Mouse (Mus musculus) frontal cortex, postnatal 10 days (tissue): ENCODE measurements around the gene Gm37240.

Experiments
- DNase-seq, 2 experiments: peaks; one replicate each; pipeline ENCODE4 v3.0.0; 2022; ENCODE audit warnings: low spot score in 2 of 2, mixed read lengths in 1 of 2

Gene Gm37240

DNA sequence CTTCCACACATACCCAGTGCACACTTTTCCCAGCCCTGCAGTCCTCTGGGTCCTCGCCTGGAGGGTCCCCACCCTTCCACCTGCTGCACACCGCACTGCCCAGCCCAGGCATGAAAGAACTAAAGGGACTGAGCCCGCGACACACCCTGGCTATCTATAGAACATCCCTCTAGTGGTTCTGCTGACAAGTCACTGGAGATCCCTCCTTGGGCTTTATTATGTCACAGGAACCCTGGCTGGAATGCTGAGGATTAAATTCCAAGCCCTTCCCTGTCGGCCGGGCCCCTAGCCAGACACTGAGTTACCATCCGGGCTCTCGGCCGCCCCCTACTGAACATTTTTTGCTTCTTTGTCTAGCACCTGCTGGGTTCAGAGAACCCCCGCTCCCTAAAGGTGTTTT lies 612.2 kb downstream of the Gm37240 start:
- DNase-seq: no peak

DNA sequence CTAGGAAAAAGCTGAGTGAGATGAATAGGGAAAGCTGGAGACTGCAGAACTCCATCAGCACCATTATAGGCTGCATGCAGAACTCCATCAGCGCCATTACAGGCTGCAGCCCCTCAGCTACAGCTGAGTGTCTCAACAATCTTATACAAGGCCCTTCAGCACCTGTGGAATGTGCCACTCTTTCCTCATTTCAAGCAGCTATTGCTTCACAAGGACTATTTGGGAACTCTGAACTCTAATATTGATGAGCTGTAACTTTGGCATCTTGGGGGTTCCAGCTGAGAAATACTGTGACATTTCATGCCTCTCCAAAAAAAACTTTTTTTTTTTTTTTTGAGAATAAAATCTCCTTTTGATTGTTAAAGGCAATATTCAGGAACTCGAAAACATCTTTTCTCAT lies 615.8 kb downstream of the Gm37240 start:
- DNase-seq: no peak

DNA sequence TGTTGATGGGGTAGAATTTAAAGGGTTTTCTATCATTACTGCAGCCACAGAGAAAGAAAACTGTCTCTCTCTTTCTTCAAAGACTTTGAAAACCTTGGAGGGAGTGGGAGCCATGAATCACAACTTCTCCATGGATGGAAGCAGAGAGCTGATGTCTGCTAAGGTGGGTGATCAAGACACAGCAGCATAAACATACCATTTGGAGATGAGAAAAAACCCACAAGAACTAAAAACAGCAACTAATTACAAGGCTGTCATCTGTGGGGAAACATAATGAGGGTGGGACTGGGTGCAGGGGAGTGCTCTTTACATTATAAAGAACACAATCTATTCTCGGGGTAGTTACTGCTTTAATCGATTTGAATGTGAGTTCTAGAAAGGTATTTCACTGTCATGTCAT lies 622.4 kb downstream of the Gm37240 start:
- no peak for DNase-seq

DNA sequence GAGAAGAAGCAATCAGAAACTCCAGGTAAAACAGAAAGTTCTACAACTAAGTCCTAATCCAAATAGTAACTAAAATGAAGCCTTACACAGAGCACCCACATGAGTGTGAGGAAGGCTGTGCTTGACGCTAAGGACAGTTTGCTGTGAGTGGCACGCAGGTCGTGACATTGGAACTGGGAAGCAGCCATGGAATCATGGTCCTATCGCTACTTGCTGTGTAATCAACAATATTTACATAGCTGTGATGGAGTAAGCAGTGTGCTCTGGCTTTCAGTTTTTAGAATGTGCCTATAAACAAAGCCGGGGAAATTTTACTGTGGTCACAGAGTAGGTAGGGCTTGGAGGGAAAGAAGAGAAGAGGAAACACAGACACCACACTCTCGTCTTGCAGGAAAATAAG lies 622.8 kb downstream of the Gm37240 start:
- no peak for DNase-seq

DNA sequence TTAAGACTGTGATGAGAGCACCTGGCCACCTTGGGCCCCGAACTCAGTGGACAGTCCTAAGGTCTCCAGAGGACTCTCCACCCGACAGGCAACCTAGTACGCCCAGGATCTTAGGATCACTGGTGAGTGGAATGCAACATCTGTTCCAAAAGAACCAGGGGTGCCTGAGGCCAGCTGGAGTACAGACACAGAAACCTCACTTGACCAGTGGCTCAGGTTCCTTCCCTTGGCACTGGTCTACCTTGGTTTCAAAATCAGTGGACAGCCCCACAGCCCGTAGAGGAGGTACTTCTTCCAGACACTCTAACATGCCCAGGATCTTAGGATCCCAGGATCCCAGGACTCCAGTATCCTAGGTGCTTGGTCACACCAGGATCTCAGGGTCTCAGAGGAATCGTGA lies 632.8 kb downstream of the Gm37240 start:
- DNase-seq: no peak

DNA sequence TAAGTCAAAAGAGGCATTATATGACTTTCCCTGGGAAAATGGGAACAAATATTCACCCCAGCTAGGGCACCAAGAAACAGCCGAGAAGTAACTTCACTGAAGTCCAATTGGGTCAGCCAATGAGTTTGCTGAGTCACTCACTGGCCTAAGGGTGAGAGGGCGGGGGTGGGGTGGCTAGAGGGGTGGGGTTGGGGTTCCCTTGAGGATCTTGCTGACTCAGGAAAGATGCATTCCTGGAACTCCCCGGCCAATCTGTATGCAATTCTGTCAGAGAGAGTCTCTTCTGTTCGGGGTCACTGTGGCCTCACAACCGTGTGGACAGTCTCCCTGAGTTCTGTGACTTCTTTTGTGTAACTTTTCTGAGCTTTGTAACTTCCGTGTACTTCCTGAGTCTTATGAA lies 635.7 kb downstream of the Gm37240 start:
- DNase-seq: no peak

DNA sequence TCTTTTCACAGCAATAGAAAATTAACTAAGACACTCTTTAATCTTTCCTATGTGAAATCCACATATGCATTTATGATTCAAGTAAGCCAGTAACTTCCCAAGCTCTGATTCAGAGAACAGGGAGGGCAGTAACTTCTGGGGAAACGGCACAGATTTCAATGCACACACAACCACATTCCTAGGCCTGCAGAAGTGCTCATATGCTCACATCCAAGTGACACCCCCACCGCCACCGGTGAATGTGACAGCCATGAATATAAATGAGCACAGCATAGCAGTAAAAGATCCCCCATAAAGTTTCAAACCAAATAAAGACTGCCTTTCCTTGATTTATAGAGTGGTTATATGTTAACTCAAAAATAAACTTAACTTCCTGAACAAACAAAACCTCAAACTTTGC lies 641.2 kb downstream of the Gm37240 start:
- DNase-seq: no peak

DNA sequence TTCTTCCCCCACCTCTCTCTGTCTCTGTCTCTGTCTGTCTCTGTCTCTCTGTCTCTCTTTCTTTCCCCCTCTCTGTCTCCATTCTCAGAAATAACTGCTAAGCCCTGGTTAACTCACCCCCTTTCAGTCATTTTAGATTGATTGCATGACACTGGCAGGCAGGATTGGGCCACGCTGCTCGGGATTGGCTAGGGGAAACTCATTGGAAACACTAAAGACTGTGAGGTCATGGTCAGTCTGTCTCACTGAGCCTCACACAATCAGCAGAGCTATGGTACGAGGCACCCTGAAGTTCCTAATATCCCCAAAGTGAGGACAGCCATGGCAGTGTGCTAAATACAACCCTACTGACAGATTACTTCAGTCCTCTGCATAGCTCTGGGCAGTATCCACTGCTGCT lies 650.8 kb downstream of the Gm37240 start:
- no peak for DNase-seq

DNA sequence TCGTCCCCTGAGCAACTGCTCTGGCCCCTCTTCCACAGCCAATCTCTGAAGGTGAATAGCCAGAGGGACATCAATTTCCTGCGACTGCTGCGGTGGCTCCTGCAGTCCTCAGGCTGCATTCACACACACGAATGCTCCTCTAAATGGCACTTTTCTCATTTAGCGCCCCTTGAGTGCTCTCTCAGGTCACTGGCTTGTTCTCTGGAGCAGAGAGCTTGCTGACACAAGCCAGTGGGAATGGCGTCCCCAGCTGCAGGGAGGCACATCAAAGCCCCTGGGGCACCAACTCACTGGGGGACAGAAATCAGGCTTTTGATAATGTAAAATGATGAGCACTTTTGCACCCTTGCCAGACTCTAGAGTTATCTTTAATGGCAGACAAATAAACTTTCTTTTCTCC lies 654.5 kb downstream of the Gm37240 start:
- no peak for DNase-seq

DNA sequence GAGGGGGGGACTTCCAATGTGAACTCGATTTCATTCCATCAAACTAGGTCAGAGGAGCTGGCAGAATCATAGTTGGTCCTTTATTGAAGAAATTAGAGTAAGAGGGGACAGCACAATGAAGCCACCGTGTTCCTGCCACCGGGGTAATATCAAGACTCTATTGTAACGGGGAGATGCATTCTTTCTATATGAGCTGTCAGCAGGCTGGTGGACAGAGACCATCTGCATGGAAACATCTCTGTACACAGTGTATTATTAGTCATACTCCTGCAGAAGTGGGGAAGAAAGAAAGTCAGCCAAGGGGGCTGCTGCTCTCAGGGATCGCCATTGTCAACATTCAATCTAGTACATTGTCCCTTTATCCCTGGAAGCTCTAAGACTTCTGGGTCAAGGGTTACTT lies 665.3 kb downstream of the Gm37240 start:
- DNase-seq: no peak

DNA sequence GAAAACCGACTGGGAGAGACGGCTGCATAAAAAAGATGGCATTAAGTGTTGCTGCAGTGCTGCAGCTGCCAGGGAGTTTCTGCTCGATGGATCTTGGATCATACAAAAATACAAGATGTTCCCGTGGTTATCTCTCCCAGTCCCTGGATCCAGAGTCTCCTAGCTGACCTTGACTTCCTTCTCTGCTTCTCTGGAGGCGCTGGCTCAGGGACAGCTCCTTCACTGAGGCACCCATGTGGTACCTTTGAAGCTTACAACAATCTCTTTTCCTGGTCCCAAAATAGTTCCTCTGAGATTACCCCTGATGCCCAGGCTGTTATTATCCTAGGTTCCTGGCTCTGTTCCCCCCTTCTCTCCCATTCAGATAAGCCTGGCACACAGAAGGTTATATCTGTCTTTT lies 672.4 kb downstream of the Gm37240 start:
- no peak for DNase-seq

DNA sequence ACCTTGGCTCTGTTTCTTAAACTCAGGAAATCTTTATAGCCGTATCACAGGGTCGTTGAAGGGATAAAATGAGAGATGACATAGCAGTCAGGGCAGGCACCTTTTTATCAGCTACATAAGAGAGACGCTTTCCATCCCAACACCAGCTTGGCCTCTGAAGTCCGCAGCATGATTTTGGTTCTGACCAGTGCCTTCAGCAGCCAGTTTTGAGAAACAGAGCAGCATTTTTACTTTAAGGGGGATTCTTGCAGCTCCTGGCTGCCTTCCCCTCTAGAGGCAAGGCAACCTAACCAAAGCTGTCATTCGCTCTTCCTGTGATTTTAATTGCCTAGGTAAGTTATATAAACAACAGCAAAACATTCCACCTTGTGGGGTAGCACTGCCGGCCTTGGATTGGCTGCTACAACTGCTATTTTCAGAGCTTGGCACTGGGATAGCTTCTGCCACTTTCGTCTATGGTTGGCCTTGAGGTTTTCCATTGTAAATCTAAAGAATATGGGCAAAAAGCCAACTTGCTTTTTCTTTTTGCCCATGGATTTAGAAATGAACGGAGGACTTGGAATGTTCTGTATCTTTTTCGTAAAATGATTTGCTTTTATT lies 674.5 kb downstream of the Gm37240 start:
- DNase-seq: no peak

DNA sequence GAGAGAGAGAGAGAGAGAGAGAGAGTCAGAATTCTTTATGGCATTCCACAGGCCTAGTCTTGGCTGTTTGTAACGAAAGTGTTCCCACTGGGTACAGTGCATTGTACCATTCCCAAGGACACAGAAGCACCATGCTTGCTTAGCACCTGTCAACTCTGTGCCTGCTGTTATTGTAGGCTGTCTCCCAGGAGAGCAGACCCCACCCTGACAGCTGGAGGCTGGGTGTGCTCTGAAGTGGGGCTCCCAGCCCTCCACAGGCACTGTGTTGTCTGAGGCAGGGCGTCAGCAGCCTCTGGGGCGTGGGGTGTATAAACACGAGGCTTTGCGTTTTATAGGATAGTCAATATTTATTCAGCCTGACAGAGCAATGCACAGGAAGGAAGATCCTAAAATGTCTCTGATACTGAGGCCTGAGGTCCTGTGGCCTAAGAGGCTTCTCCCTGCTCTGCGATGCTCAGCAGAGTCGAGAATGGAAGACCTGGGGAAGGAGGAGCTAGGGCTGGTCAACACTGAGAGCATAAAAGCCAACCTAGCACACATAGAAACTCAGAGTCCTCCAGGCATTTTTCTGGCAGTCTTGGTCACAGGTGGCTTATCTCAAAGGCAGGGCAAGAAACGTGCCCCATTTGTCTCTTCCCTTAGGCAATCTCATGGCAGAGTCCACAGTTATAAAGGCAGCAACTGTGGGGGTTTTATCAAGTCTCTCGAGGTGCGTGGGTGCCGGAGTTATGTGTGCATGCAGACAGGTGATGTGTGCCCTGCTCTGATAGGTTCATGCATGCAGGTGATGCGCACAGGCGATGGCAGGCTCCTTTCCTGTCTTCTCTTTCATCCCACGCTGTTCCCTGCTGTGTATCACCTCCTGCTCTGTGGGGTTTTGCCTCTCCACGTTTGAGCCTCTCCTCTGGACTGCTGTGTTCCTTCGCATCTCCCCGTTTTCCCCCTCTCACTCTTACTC lies 677.2 kb downstream of the Gm37240 start:
- DNase-seq: no peak

DNA sequence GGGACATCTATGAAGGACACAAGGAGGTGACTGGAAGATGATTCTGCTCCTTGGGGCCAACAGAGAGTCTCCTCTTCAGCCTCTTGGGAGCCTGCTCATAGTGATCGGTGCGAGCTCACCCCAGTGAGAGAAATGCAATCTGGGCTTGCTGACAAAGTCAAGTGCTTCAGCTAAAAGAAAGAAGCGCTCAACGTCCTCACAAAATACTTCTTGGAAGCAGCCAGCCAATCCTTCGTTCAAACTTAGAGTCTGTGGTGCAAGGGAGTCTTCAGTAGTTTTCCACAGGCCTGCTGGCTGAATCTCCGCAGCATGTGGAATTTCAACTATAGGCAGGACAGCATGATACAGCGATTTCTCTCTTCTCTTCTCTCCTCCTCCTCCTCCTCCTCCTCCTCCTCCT lies 680.8 kb downstream of the Gm37240 start:
- DNase-seq: no peak

DNA sequence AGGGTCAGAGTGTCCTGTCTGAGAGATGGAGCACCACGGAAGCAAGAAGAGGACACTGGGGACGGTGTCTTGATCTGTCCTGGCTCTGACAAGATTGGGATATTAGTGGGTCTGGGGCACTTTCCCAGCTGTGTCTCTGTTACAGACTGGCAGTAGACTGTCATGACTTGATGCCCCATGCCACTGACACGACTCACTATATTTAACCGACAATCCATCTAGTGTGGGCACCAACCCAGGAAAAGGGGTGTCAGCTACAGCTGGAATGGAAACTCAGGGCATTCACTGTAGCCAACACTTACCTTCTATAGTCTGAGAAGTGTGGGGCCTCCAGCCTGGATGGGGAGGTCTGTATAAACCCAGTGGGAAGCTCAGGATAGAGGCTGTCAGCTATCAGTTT lies 681.4 kb downstream of the Gm37240 start:
- no peak for DNase-seq

DNA sequence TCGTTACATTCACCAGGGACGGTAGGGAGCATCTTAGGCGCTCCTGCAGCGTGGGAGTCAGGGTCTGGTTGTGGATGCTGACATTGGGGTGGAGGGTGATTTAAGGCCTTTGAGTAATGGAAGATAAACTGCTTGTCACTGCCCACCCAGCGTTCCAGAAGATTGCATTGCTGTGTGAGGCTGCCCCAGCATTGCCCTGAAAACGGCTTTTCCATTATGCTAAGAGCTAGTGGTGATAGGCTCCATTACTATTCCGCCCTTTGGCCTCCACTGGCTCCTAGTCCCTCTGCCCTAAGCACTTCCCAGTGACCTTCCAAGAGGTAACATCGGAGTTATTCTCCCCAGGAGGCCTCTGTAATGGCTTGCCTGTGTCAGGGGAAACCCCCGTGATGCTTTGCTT lies 683.7 kb downstream of the Gm37240 start:
- no peak for DNase-seq

DNA sequence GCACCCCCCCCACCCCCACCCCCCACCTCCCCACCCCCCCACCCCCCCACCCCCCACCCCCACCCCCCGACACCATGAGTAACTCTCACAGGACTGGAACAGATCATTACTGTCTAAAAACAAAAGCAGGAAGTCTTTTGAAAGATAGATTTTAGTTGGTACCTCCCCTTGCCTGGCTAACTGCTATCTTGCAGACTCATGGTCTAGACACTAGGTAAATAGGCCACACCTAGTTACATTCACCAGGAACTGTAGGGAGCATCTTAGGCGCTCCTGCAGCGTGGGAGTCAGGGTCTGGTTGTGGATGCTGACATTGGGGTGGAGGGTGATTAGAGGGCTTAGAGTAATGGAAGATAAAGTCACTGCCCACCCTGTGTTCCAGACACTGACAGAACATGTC lies 684.6 kb downstream of the Gm37240 start:
- DNase-seq: no peak

DNA sequence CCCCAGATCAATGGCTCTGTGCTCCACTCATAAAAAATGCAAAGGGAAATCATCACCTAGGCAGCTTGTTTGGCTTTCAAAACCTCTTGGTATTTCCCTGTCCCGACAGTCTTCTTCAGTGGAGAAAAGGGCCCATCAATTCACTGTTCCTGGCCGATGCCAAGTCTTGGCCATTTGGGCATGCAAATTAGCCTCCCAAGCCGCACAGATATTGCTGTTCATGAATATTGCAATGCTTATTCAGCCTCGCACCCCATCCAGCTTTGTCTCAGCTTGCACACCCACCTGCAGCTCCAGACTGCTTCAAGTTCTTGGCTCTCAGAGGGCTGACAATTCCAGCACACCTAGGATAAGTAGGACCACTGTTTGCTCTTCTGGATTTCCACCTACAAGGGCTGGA lies 685.5 kb downstream of the Gm37240 start:
- DNase-seq: no peak

DNA sequence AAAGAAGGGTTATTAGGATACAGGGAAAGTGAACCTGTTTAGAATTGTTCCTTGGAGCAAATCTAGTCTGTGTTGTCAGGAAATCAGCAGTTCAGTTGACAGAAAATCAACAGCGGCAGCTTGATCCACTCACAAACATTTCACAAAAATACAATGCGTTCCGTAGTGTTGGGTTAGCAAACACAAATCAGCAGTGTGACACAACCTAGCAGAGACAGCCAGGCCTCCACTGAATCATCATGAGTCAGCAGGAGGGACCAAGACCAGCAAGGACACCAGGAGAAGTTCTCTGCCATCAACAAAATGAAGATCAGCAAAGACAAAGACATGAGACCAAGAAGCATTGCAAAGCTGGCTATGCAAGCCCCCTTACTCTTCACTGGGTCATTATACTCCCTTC lies 688.8 kb downstream of the Gm37240 start:
- DNase-seq: no peak

DNA sequence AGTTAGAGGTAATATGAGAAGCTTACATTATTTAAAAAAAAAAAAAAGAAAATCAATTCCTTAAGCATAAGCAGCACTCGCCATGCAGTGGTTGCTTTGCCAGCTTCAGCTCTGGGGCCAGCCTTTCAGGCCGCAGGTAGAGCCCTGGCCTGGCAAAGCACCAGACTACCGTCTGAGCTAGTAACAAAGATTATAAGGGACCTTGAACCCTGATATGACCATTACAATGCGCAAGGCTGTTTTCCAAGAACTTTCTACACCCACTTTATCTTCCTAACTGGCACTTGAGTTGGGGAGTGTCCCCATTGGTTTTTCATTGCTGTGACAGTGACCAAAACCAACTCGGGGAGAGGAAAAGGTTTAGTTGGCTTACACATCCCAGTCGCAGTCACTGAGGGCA lies 690.2 kb downstream of the Gm37240 start:
- no peak for DNase-seq

DNA sequence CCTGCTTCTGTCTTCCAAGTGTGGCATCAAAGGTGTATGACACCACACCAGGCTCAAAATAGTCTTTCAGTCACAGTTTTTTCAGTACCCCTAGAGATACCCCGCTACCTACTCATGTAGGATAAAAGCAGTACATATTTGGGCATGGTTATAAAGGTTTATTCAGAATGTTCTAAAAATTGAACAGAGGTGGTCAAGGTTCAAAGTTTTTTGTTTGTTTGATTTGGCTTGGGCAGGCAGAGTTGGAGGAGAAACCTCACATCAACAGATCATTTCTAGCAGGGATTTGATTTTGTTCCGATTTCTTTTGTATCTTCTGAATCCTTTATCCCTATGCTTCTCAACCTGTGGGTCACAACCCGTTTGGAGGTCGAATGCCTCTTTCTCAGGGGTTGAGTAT lies 690.7 kb downstream of the Gm37240 start:
- DNase-seq: no peak

DNA sequence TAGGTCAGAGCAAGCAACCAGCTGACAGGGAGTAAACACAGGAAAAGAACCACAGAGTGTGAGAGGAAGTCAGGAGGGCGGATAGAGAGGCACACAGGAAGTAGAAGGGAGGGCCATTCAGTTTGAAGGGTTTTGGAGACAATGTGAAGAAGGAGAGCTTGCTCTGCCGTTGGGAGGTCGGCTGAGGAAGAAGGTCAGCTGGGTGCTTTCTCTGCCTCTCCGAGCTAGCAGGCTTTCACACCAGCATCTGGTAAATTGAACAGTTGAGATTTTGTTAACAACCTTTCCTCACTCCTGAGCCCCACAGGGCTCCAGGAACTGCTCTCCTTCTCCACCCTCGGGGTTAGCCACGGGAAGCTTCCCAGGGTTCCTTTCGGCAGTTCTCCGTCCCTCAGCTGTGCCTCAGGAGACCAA lies 692.2 kb downstream of the Gm37240 start:
- DNase-seq: no peak

DNA sequence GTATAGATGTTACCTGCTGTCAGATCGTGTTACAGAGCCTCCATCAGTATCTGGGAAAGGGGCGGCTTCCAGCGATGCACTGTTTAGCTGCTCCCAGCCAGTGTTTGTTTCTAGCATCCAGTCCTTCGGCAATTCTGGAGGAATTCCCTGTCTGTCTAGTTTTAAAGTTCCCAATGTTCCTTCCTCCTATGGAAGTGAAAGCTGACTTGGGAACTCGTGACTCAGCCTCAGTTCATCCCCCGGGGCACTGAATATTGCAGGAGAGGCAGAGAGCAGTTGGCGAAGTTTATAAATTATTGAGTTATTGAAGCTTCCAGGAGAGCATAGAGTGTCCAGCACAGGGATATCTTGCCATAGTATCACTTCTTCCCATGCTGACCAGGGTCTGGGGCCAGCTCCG lies 697.5 kb downstream of the Gm37240 start:
- no peak for DNase-seq

DNA sequence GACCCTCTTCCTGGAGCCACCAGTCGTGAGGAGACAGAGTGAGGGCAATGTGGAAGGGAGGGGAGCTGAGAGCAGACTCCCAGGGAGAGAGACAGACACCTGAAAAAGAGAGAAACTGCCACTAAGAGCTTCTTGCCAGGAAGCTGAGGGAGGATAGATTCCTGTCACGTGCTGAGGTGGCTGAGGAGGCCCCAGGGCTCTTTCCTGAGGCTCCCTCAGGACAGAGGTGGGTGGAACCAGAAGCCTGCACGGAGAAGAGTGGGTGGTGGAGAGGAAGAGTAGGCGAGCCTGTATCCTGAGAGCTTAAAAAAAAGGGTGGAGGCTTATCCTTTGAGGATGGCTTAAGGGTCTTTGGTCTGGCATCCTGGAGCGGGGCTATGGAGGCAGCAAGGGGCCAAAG lies 699.0 kb downstream of the Gm37240 start:
- no peak for DNase-seq
